Mouse (Mus musculus) heart, embryonic 14.5 days (tissue): Measurements from ENCODE around the gene Uchl1. TPM values are rescaled to one million over a fixed set of nuclear protein-coding genes. Genes with fewer than 3 reads are reported as not detected.

Experiments used
- ATAC-seq: fragments of 200-750 bp; cut with Nextera tagmentation; 2 replicates; pipeline ENCODE4 v1.8.0; 2017; ENCODE audit warnings: low read depth, moderate TSS enrichment; ENCODE audit not compliant: insufficient number of reproducible peaks, insufficient read depth, low FRiP score
- H3K27ac ChIP-seq, 2 experiments: fragments of 200-500 bp in 1 of 2; fragments of 300-500 bp in 1 of 2; sonication (generic) in 1 of 2; replicated peaks in 1 of 2; 2 replicates each; pipeline ENCODE4 v1.5.1; 2012 to 2014; ENCODE audit warnings: low read depth in 2 of 2, low read length in 2 of 2, control low read depth in 1 of 2, mild to moderate bottlenecking in 1 of 2, mixed read lengths in 1 of 2; ENCODE audit not compliant: control insufficient read depth in 1 of 2, insufficient read depth in 1 of 2
- H3K27me3 ChIP-seq: fragments of 300-500 bp; sonication (generic); 2 replicates; pipeline ENCODE4 v1.6.1; 2014; ENCODE audit warnings: mild to moderate bottlenecking, low read length, control low read depth; ENCODE audit not compliant: control insufficient read depth, insufficient read depth
- H3K36me3 ChIP-seq: fragments of 300-500 bp; sonication (generic); 2 replicates; pipeline ENCODE4 v1.6.1; 2014; ENCODE audit warnings: mild to moderate bottlenecking, control low read depth, low read length, mixed read lengths; ENCODE audit not compliant: control insufficient read depth, insufficient read depth
- H3K4me1 ChIP-seq, 2 experiments: fragments of 200-500 bp in 1 of 2; fragments of 300-500 bp in 1 of 2; sonication (generic) in 1 of 2; 2 replicates each; pipeline ENCODE4 v1.6.1; 2012 to 2014; ENCODE audit warnings: low read length in 2 of 2, control low read depth in 1 of 2, mixed read lengths in 1 of 2; ENCODE audit not compliant: control insufficient read depth in 2 of 2, insufficient read depth in 2 of 2
- H3K4me2 ChIP-seq: fragments of 300-500 bp; sonication (generic); 2 replicates; pipeline ENCODE4 v1.6.1; 2014; ENCODE audit warnings: mild to moderate bottlenecking, low read length
- H3K4me3 ChIP-seq, 2 experiments: fragments of 200-500 bp in 1 of 2; fragments of 300-500 bp in 1 of 2; sonication (generic) in 1 of 2; 2 replicates each; pipeline ENCODE4 v1.5.1; 2012 to 2014; ENCODE audit warnings: low read length in 2 of 2, mild to moderate bottlenecking in 2 of 2, control low read depth in 1 of 2, low read depth in 1 of 2, moderate library complexity in 1 of 2; ENCODE audit not compliant: control insufficient read depth in 1 of 2, insufficient read depth in 1 of 2
- H3K9ac ChIP-seq: fragments of 300-500 bp; sonication (generic); 2 replicates; pipeline ENCODE4 v1.6.1; 2014; ENCODE audit warnings: mild to moderate bottlenecking, low read length
- H3K9me3 ChIP-seq: fragments of 300-500 bp; sonication (generic); 2 replicates; pipeline ENCODE4 v1.6.1; 2016; ENCODE audit warnings: low read length, control low read depth; ENCODE audit not compliant: control insufficient read depth
- WGBS: fragments of 180-500 bp; shearing (Covaris S2); extraction: QIAGEN DNeasy Blood & Tissue Kit; methylation state at CpG from one replicate; pipeline ENCODE4 v1.1.7; 2014; 5-methylcytosine and 5-hydroxymethylcytosine counted together
- polyA plus RNA-seq: library from polyadenylated mRNA; unstranded; fragments of >200 nt; fragmentation: Nextera tagmentation; extraction: Ambion mirVana; gene quantifications from 2 replicates; pipeline ENCODE4 v1.2.1, GENCODE M21; 2014

Uchl1 gene
- polyA plus RNA-seq, 1 experiment from 2014 or later = 147 TPM

GRCm38 (mm10) chr5:66722586-66722985 lies 46.7 kb downstream of the Uchl1 start:
- no peaks in the 10 kb centered on the region for H3K9me3 ChIP-seq
- no peak overlapping the region for H3K4me3 ChIP-seq
- H3K36me3 ChIP-seq = no peaks in the 10 kb centered on the region
- H3K27ac ChIP-seq = peak overlapping the region; percentile 41 to 64; a peak in 3 of 4 replicates
- no peak for ATAC-seq
- peaks cover 93% of the 10 kb centered on the region for H3K27me3 ChIP-seq
- H3K4me2 ChIP-seq = no peak overlapping the region
- H3K4me1 ChIP-seq = 0 out of 4 replicates have a peak, but pooled peaks cover 0 to 6% of the 10 kb centered on the region in 2 experiments
- WGBS = 64% methylated on average over 9 of the region's 9 CpGs
- no peak overlapping the region for H3K9ac ChIP-seq

- 0 out of 4 replicates have a peak, but pooled peaks cover 0 to 6% of the 10 kb centered on the region in 2 experiments for H3K4me1 ChIP-seq
- no peak overlapping the region for H3K4me2 ChIP-seq
- no peak overlapping the region for H3K4me3 ChIP-seq
- no peaks in the 10 kb centered on the region for H3K9me3 ChIP-seq
- 48% methylated on average over 4 of the region's 4 CpGs for WGBS
- ATAC-seq = no peak
- H3K27ac ChIP-seq = peak overlapping the region; percentile 41 to 64
- no peak overlapping the region for H3K9ac ChIP-seq
- H3K27me3 ChIP-seq = peaks cover 93% of the 10 kb centered on the region
- H3K36me3 ChIP-seq = no peaks in the 10 kb centered on the region
These were observed 47.1 kb downstream of the Uchl1 start for GRCm38 (mm10) chr5:66723037-66723436.

GRCm38 (mm10) chr5:66723626-66724025 lies 47.7 kb downstream of the Uchl1 start:
- no peak for ATAC-seq
- peak overlapping the region; percentile 41 to 64 for H3K27ac ChIP-seq
- no peak overlapping the region for H3K4me3 ChIP-seq
- 61% methylated on average over 3 of the region's 3 CpGs for WGBS
- H3K9ac ChIP-seq = no peak overlapping the region
- H3K4me1 ChIP-seq = 0 out of 4 replicates have a peak, but pooled peaks cover 0 to 6% of the 10 kb centered on the region in 2 experiments
- H3K4me2 ChIP-seq = no peak overlapping the region
- H3K36me3 ChIP-seq = no peaks in the 10 kb centered on the region
- H3K27me3 ChIP-seq = peaks cover 91% of the 10 kb centered on the region
- H3K9me3 ChIP-seq = no peaks in the 10 kb centered on the region

GRCm38 (mm10) chr5:66729306-66729705 lies 53.4 kb downstream of the Uchl1 start:
- H3K9me3 ChIP-seq = no peaks in the 10 kb centered on the region
- no peaks in the 10 kb centered on the region for H3K4me1 ChIP-seq
- H3K4me3 ChIP-seq = no peak overlapping the region
- H3K36me3 ChIP-seq = no peaks in the 10 kb centered on the region
- no peak for ATAC-seq
- peaks cover 81% of the 10 kb centered on the region for H3K27me3 ChIP-seq
- 85% methylated on average over 4 of the region's 4 CpGs for WGBS
- no peak overlapping the region for H3K9ac ChIP-seq
- no peak overlapping the region for H3K27ac ChIP-seq
- H3K4me2 ChIP-seq = no peak overlapping the region

GRCm38 (mm10) chr5:66730621-66731301 lies 54.9 kb downstream of the Uchl1 start:
- Histone ChIP-seq H3K36me3 (no peaks in the 10 kb centered on the region), H3K4me1 (no peaks in the 10 kb centered on the region), H3K27ac (no peak overlapping the region), H3K9me3 (no peaks in the 10 kb centered on the region), H3K4me3 (no peak overlapping the region), H3K27me3 (peaks cover 72% of the 10 kb centered on the region), H3K4me2 (no peak overlapping the region), H3K9ac (no peak overlapping the region)
- WGBS = 51% methylated on average over 11 of the region's 11 CpGs
- no peak for ATAC-seq

GRCm38 (mm10) chr5:66731302-66731697 lies 55.4 kb downstream of the Uchl1 start:
- Histone ChIP-seq H3K27me3 (peaks cover 70% of the 10 kb centered on the region), H3K9ac (no peak overlapping the region), H3K4me3 (no peak overlapping the region), H3K36me3 (no peaks in the 10 kb centered on the region), H3K9me3 (no peaks in the 10 kb centered on the region), H3K4me2 (no peak overlapping the region), H3K4me1 (no peaks in the 10 kb centered on the region), H3K27ac (no peak overlapping the region)
- 68% methylated on average over 1 of the region's 1 CpGs for WGBS
- no peak for ATAC-seq

- Histone ChIP-seq H3K9ac (no peak overlapping the region), H3K36me3 (no peaks in the 10 kb centered on the region), H3K4me2 (no peak overlapping the region), H3K4me1 (no peaks in the 10 kb centered on the region), H3K4me3 (no peak overlapping the region), H3K27me3 (peaks cover 54% of the 10 kb centered on the region), H3K9me3 (no peaks in the 10 kb centered on the region), H3K27ac (no peak overlapping the region)
- ATAC-seq = no peak
- WGBS = 95% methylated on average over 1 of the region's 1 CpGs
These were observed 57.7 kb downstream of the Uchl1 start for GRCm38 (mm10) chr5:66733556-66733955.
